Mouse (Mus musculus) E14TG2a.4 (cell line): Measurements from ENCODE around the gene Crhr2.

Experiments used
- CTCF ChIP-seq: conservative IDR thresholded peaks from 2 replicates; pipeline ENCODE4 v1.5.1; 2014; ENCODE audit warnings: low read length
- NANOG ChIP-seq: IDR thresholded peaks from 2 replicates; pipeline ENCODE4 v1.6.1; 2014; ENCODE audit warnings: borderline replicate concordance, low read length, mixed read lengths

GRCm38 (mm10) chr6:55126576-55126975 lies 6.2 kb downstream of the Crhr2 start:
- TF ChIP-seq CTCF (no peak), NANOG (no peak)
